Mouse (Mus musculus) thymus, postnatal 10 days (tissue): ENCODE data around the gene Isy1.
A peak's percentile ranks its signal among the peaks of the same experiment; 100 is the strongest.

Source experiments
- DNase-seq, 2 experiments: peaks; one replicate each; pipeline ENCODE4 v3.0.0; 2021; ENCODE audit warnings: low spot score in 2 of 2

The Isy1 gene

GRCm38 (mm10) chr6:87838551-87839197 lies at the start of gene Isy1:
Isy1 (minus strand) TSS chr6:87838798.
- DNase-seq: peak; percentile 82 to 83

- peak; percentile 99 to 100 for DNase-seq
Measured at GRCm38 (mm10) chr6:87887594-87888233, 49.1 kb upstream of the Isy1 start, which contains the start of gene Copg1. Copg1 (plus strand) TSS chr6:87887814.

- DNase-seq: no peak
Measured at GRCm38 (mm10) chr6:87886721-87887120, 48.1 kb upstream of the Isy1 start.

GRCm38 (mm10) chr6:87882816-87883215 lies 44.2 kb upstream of the Isy1 start:
- DNase-seq: no peak

- no peak for DNase-seq
Measured at GRCm38 (mm10) chr6:87882221-87882620, 43.6 kb upstream of the Isy1 start.

GRCm38 (mm10) chr6:87879628-87880027 lies 41.0 kb upstream of the Isy1 start:
- peak; percentile 18 to 29 for DNase-seq

GRCm38 (mm10) chr6:87879010-87879409 lies 40.4 kb upstream of the Isy1 start:
- DNase-seq: no peak

GRCm38 (mm10) chr6:87876068-87876643 lies 37.6 kb upstream of the Isy1 start:
- DNase-seq: no peak

- no peak for DNase-seq
Measured at GRCm38 (mm10) chr6:87875562-87875961, 37.0 kb upstream of the Isy1 start.

GRCm38 (mm10) chr6:87875083-87875482 lies 36.5 kb upstream of the Isy1 start:
- no peak for DNase-seq

- DNase-seq: no peak
Measured at GRCm38 (mm10) chr6:87873963-87874362, 35.4 kb upstream of the Isy1 start.

- no peak for DNase-seq
Measured at GRCm38 (mm10) chr6:87873104-87873503, 34.5 kb upstream of the Isy1 start.

GRCm38 (mm10) chr6:87871240-87871639 lies 32.6 kb upstream of the Isy1 start:
- DNase-seq: no peak

GRCm38 (mm10) chr6:87870440-87870839 lies 31.8 kb upstream of the Isy1 start:
- no peak for DNase-seq

GRCm38 (mm10) chr6:87868871-87869506 lies 30.4 kb upstream of the Isy1 start:
- no peak for DNase-seq

GRCm38 (mm10) chr6:87867256-87867655 lies 28.7 kb upstream of the Isy1 start:
- DNase-seq: no peak

- no peak for DNase-seq
Measured at GRCm38 (mm10) chr6:87866211-87866610, 27.6 kb upstream of the Isy1 start.

- no peak for DNase-seq
Measured at GRCm38 (mm10) chr6:87857071-87857470, 18.5 kb upstream of the Isy1 start.

- no peak for DNase-seq
Measured at GRCm38 (mm10) chr6:87853446-87853845, 14.8 kb upstream of the Isy1 start.

GRCm38 (mm10) chr6:87851871-87852270 lies 13.3 kb upstream of the Isy1 start:
- no peak for DNase-seq

GRCm38 (mm10) chr6:87850900-87851614 lies 12.5 kb upstream of the Isy1 start, which contains the start of gene Cnbp:
Cnbp (minus strand) TSS chr6:87851106.
- DNase-seq: peak; percentile 95 to 97
